Mouse (Mus musculus): ENCODE results near the gene AK157302. TPM values are rescaled to one million over a fixed set of nuclear protein-coding genes. Genes with fewer than 3 reads are reported as not detected.
"Not testable (repeated sequence)": the region's sequence is repeated elsewhere in the genome, so short reads cannot be mapped to it uniquely, and the experiment has no call there.

Gene AK157302
- total RNA-seq (2021) = 10 to 100 TPM; 12.8 to 13.8 TPM
- long read RNA-seq, experiment 1, transcript AK157302-201 (1 exons, 1,924 nt) = major isoform, 28 of 28 reads
- long read RNA-seq, experiment 1, partial matches to known transcripts = 0 of 28 reads
- long read RNA-seq, experiment 1, other reads (novel, unspliced or antisense) = 0 of 28 reads
- long read RNA-seq, experiment 2, transcript AK157302-201 (1 exons, 1,924 nt) = major isoform, 36 of 36 reads
- long read RNA-seq, experiment 2, partial matches to known transcripts = 0 of 36 reads
- long read RNA-seq, experiment 2, other reads (novel, unspliced or antisense) = 0 of 36 reads

DNA sequence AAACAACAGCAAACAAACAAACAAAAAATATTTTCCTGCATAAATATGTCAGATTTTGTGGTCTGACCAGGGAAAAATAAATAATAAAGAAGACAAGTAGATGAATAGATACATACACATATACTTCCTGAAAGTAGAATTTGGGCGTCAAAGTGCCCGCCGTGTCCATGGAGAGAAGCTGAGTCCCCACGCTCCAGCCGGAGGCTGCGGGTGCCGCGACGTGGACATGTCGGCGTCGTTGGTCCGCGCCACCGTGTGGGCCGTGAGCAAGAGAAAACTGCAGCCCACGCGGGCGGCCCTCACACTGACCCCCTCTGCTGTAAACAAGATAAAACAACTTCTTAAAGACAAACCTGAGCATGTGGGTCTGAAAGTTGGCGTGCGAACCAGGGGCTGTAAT, at the start of gene AK157302:
Gene AK157302, plus strand, starts transcription at position 144 of the 400 bp plus-strand sequence.
- intact Hi-C loops (cut with DNase I; ENCODE audit: low total_unique reads) = loop anchor here (5.0 kb wide), 1 partner anchor 588 kb away; no protein-coding TSS in a partner anchor

DNA sequence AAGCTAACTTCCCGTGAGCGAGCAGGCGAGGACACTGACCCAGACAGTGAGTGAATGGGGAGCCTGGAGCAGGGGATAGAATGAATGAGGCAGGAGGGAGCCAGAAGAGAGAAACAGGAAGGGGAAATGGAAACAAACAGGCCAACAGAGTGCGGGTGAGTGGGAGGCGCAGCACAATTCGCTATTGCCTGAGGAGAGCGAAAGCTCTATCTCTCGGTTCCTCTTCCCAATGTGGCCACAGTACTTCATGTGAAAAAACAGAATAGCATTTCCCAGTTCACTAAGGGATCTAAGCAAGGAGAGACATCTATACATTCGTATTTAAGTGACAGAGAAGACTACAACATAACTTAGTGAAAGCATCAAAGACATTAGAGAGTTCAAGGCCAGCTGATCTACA, 48.2 kb upstream of the AK157302 start:
- intact Hi-C loops (cut with DNase I; ENCODE audit: low total_unique reads) = loop anchor here (5.0 kb wide), 1 partner anchor 34 kb away; no protein-coding TSS in a partner anchor
- DNase-seq = no peak

More for the DNA sequence above, at the start of gene AK157302:
- peak; percentile 8 for DNase-seq

DNA sequence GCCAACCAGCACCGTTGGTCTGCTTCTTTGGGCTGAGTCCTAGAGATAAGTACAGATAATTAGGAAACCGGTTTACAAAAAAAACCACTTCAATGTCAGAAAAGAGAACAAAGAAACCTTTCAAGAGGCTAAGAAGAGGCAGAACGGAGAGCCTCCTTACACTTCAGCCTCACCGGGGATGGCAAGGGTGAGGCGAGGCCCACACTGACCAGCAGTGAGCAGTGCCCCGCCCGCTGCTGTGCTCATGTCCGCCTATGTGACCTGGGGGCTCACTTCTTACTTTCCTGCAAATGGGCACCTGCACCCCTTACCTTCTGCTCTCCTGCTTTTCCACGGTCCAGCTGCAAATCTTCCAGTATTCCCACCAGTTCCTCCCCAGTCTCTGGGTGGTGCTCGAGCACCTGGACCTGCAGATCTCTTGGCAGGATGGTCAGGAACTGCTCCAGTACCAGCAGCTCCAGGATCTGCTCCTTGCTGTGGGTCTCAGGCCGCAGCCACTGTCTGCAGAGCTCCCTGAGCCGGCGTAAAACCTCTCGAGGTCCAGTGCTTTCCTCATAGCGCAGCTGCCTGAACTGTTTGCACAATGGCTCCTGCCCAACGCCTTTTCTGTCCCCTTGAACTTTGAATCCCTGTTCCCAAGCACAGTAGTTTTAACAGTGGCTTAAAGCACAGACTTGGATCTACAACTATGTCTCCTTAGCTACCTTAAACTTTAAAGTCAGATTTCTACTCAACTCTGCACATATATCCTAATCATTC, 47.0 kb upstream of the AK157302 start:
- no peak for DNase-seq
- intact Hi-C loops (cut with DNase I; ENCODE audit: low total_unique reads) = loop anchor here (5.0 kb wide), 1 partner anchor 36 kb away; no protein-coding TSS in a partner anchor

DNA sequence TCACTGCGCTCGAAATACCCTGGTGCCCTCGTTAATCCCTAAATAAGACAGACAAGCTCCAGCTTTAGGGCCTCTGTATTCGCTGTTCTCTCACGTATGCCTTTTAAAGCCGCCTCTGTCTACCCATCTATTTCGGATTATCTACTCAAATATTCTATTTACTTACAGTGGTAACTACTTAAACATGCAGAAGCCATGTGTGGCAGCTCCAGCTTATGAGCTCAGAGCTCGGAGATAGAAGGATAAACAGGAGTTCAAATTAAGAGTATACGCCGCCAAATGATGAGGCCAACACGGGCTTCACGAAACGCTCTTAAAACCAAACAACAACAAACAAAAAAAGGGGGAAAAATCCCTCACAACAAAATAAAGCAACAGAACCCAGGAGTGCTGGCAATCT, 42.0 kb upstream of the AK157302 start:
- intact Hi-C loops (cut with DNase I; ENCODE audit: low total_unique reads) = no loop called here
- no peak for DNase-seq

DNA sequence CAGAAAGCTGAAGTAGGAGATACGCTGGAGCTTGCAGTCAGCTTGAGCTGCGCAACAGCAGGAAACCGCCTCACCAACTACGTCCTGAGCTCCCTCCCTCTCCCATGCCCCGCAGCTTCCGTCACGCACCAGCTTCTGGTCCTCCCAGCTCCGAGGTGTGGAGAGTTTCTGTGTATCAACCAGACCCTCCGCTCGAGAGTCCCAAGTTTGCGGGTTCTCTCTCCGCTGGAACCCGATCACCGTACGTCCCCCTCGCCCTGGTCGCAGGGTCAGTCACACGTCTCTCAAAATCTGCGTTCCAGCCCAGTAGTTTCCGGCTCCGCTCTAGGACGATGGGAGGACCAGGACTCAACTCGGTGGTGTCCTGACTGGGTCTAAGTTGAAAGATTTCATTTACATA, 41.6 kb upstream of the AK157302 start, which contains the start of gene Zscan26:
Gene Zscan26, minus strand, starts transcription at position 282 of the 400 bp plus-strand sequence.
- DNase-seq = peak; percentile 76
- intact Hi-C loops (cut with DNase I; ENCODE audit: low total_unique reads) = no loop called here

DNA sequence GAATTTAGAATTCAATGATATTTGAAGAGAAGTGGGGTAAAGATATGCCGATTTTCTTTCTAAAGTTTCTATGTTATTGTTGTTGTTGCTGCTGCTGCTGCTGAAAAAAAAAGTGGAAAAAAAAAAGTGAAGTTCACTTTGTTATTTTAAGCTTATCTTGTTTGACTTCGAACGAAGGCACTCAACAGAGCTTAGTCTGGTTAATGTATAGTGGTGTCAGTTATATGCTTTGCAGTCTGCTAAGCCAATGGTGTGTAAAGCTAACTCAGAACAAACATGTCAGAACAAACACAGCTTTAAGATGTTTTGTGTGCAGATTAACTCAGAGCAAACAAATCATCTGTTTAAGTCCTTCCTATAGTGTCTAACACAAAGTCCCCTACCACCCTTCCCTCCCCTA, 40.9 kb upstream of the AK157302 start:
- DNase-seq = no peak
- intact Hi-C loops (cut with DNase I; ENCODE audit: low total_unique reads) = no loop called here

DNA sequence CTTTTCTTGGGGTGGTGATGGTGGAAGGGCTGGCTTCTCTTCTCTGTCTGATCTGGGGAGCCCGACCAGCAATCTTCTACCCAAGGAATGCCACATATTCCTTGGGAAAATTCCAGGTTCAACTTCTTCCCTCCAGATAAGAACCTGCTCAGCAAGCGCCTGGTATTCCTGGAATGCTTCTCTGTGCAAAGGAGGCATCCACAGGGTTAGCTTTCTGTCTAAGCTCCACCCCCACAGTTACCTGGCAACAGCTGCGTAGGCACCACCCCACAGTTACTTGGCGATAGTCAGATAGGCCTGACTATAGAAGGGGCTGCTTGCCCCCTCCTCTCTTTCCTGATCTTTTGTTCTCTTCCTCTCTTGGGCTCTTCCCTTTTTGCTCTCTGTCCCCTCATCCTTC, 38.7 kb upstream of the AK157302 start:
- no peak for DNase-seq

DNA sequence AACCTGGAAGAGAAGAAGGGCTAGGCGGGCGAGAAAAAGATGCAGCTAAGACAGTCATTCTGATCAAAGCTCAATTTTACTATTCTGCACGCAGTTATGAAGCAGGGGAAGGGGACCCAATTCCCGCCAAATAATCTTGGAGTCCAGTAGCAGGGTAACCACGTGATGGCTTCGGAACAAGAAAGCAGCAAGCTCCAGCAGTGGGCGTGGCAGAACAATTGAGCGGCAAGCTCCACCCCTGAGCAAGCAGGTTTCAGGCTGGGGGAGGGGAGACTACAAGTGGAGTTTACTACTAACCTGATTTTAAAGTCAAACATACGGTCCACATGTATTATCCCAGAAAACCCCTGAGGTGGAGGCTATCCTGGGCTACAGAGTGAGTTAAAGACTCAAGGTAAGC, 32.5 kb upstream of the AK157302 start:
- DNase-seq; intact Hi-C loops (cut with DNase I; ENCODE audit: low total_unique reads): not testable (repeated sequence)

More for the DNA sequence above, 38.7 kb upstream of the AK157302 start:
- intact Hi-C loops (cut with DNase I; ENCODE audit: low total_unique reads) = no loop called here

DNA sequence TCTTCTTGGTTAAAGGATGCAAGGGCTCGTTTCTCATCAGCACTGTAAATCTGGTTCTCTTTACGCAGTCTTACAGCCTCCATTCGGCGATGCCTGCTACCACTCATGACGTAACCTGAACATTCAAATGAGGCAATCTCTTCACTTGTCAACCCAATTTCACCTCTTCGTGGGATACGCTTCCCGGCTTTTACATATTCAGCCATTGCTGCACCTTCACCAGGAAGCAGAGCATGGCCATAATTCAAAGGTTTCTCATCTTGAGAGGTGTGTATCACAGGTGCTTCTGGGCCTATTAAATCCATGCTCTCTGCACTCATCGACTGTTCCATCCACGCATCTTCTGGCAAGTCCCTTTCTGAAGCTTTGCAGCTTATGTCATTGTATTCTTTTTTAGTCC, 27.7 kb upstream of the AK157302 start:
- intact Hi-C loops (cut with DNase I; ENCODE audit: low total_unique reads) = no loop called here
- no peak for DNase-seq

DNA sequence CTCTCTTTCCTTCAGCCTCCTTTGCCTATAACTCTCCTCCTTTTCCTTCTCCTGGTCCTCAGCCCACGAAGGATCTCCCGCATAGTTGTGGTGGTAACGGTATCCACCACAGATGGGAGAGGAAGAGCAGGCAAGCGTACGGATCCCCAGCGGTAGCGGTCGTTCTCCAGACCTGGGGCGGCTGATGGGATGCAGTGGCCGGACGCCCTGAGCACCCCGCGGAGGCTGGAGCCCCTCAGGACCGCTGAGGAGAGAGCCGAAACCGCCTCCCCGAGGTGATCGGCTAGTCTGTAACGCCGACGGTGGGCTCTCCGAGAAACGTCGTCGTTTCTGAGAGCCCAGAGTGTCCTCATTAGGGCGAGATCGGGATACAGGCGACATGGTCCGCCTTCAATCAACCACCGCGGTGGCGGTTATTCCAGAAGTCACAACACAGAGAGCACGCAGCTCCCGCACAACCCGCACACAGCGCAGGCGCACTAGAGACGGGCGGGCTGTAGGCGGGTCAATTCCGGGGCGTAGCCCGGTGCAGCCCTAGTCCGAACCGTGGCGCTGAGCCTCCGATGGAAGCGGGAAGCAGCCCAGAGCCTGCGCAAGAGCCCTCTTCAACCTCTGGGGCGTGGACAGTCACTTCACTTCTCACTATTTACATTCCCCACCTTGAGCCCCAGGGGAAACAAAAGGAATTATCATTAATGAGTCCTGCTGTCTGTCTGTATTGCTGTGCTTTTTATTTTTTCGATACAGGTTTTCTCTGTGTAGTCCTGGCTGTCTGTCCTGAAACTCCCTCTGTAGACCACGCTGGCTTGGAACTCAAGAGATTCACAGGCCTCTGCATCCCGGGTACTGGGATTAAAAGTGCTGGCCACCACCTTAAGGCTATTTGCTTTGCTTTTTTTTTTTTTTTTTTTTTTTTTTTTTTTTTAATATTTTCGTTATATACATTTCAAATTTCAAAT, 26.7 kb upstream of the AK157302 start, which contains the start of gene Nkapl:
Gene Nkapl, minus strand, starts transcription at position 449 of the 959 bp plus-strand sequence.
- intact Hi-C loops (cut with DNase I; ENCODE audit: low total_unique reads) = no loop called here
- peak; percentile 83 for DNase-seq

DNA sequence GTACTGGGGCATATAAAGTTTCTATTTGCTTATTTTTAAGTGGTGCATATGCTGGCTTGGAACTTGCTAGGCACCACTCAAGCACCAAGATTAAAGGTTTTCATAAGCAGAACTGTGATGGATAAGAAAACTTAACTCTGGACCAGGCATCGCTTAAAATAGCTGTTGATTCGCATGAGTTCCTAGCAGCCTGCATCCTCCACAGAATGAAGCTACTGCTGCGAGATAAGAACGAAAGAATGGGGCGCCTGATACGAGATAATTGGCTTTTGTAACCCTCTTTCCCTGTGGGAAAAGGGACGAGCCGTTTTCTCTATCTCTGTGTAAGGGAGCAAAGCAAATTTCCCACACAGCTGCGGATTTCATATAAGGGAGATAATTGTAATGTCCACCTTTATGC, 25.9 kb upstream of the AK157302 start:
- DNase-seq = no peak
- intact Hi-C loops (cut with DNase I; ENCODE audit: low total_unique reads) = no loop called here

DNA sequence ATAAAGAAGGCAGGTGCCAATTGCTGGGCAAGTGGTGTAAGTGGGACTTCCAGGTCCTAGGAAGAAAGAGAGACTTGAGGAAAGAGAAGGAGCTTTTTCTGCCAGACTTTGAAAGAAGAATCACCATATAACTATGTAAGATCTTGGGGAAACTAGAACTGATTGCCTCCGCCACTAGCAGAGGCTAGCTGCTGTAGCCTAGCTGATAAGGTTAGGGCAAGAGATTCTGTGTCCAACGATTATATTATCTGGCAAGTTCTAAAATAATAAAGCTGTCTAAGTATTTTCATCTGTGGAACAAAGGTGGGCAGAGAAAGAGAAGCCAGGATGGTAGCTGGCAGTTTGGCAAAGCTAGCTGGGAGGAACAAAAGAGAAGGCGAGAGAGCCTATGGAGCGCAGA, 22.6 kb upstream of the AK157302 start:
- intact Hi-C loops (cut with DNase I; ENCODE audit: low total_unique reads) = no loop called here
- no peak for DNase-seq

DNA sequence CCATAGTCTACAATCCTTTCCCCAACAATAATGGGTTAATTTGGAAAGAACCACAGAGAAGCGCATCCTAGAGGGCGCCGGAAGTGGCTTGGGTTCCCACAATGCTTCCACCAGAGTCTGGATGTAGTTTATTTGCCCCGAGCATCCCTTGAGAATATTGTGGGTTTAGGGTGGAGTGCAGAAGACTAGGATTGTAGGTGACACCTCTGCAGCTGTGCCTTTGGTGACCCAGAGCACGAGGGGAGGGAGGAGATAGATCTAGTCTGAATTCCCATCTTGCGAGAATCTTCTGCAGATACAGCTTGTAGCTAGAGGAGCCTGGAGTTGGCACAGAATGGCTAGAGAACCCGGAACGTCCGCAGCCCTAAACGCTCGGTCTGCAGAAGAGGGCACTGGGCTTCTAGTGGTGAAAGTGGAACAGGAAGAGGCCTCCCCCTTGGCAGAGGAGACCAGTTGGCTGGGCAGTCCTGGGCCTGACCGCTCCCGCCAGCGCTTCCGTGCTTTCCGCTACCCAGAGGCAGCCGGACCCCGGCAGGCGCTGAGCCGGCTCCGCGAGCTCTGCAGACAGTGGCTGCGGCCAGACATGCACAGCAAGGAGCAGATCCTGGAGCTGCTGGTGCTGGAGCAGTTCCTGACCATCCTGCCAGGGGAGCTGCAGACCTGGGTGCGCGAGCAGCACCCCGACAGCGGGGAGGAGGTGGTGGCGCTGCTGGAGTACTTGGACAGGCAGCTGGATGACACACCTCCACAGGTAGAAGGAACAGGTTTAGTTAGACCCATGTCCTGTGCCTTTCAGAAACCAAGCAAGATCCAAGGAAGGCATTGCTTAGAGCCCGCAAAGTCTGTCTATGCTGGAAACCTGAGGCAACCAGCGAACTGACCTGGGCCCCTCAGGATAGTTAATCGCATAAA, 16.0 kb upstream of the AK157302 start, which contains the start of the genes Zkscan4 and Gm10065:
Gene Zkscan4, plus strand, starts transcription at position 149 of the 912 bp plus-strand sequence.
Gene Gm10065, minus strand, starts transcription at position 683 of the 912 bp plus-strand sequence.
- intact Hi-C loops (cut with DNase I; ENCODE audit: low total_unique reads) = not testable (repeated sequence)
- DNase-seq = peak; percentile 63

DNA sequence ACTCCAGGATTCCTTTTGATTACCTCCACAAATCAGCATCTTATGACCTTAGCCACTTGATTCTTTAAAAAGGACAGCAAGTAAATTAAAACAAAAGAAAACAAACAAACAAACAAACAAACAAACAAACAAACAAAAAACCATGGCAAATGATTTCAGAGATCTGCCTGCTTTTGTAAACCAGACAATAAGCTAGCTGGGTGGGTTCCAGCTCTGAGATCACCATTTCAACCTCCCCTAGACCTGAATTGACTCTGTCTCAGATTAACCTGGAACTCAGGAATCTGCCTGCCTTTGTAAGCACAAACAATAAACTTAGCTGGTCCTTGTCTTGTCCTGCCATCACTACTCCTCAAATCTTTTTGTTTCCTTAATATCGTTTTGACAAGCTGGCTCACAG, 8.1 kb upstream of the AK157302 start:
- intact Hi-C loops (cut with DNase I; ENCODE audit: low total_unique reads) = no loop called here
- no peak for DNase-seq

DNA sequence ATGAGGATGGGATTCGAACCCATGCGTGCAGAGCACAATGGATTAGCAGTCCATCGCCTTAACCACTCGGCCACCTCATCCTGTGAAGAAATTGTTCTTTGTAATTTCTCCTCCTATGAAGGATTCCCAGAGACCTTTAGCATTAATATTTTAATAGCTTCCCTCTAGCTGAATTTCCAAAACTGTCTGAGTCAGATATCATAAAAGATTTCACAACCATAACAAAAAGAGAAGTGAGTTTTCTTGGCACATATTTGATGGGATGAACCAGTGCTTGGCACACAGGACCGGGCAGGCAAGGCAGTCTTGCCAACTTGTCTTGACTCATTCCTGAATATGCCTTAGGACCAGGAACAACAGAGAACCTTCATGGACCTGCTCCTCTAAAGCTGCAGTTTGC, 2.2 kb upstream of the AK157302 start:
- no peak for DNase-seq
- intact Hi-C loops (cut with DNase I; ENCODE audit: low total_unique reads) = no loop called here

DNA sequence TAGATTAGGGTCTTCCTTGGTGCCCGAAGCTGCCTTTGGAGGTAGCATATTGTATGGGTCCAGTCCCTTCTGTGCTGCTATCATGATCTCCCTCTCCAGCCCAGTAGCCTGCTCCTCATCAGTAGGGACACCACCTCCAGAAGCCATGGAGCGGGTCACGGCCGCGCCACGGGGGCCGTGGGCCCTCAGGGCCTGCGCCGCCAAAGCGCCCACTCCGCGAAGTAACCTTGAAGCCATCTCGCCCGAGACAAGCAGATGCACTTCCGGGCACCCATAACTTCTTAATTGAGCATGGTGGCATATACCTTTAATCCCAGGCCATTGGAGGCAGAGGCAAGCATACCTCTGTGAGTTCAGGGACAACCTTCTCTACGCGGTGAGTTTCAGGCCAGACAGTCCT, 6.2 kb downstream of the AK157302 start, which contains the start of gene Gm11273:
Gene Gm11273, minus strand, starts transcription at position 237 of the 400 bp plus-strand sequence.
- DNase-seq; intact Hi-C loops (cut with DNase I; ENCODE audit: low total_unique reads): not testable (repeated sequence)

DNA sequence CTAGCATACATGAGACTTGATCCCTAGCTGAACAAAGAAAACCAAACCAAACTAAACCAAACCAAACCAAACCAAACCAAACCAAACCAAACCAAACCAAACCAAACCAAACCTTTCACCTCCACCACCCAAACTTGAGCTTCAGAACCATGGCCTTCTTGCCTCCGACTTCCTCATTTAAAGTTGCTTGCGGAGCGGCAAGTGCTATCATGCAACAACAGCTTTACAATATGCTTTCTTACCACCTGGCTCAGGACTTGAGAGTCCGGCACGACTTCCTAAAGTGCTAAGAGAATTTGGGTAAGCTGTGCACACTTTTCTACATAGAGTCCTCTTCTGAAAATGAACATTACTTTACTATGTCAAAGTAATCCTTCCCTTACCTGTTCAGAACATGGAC, 7.3 kb downstream of the AK157302 start:
- intact Hi-C loops (cut with DNase I; ENCODE audit: low total_unique reads) = no loop called here
- no peak for DNase-seq

DNA sequence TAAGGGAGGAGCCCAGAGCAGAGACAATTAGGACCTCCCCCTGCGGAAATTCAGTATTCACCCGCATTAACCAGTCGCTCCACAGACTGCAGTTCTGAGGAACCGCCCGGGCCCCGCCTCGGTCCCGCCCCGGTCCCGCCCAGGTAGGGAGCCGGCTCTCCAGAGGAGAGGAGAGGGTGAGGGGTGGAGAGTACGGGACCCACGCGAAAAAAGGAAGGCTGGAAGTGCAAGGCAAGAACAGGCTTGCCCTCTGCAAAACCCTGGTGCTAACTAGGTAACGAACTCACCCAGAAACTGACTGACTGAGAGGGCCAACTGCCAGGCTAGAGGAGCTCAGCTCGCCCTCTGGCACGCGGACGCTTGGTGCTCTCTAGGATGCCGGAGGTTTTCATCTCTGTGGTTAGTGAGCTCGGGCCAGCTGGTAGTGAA, 11.2 kb downstream of the AK157302 start:
- peak; percentile 82 for DNase-seq
- intact Hi-C loops (cut with DNase I; ENCODE audit: low total_unique reads) = no loop called here
